Mouse (Mus musculus) testis, adult 2 months (tissue): ENCODE results near the gene Olig1. TPM values are rescaled to one million over a fixed set of nuclear protein-coding genes. Genes with fewer than 3 reads are reported as not detected.
"Not testable (repeated sequence)": the region's sequence is repeated elsewhere in the genome, so short reads cannot be mapped to it uniquely, and the experiment has no call there.

ENCODE experiments used
- H3K27ac ChIP-seq: fragments of 200-500 bp; 2 replicates; pipeline ENCODE4 v1.5.1; 2012; ENCODE audit warnings: low read depth, low read length; ENCODE audit not compliant: control insufficient read depth, insufficient read depth
- H3K27me3 ChIP-seq: fragments of 200-500 bp; 2 replicates; pipeline ENCODE4 v1.6.1; 2012; ENCODE audit warnings: mild to moderate bottlenecking, low read length, moderate library complexity; ENCODE audit not compliant: control insufficient read depth, insufficient read depth
- H3K36me3 ChIP-seq: fragments of 200-500 bp; 2 replicates; pipeline ENCODE4 v1.6.1; 2012; ENCODE audit warnings: mild to moderate bottlenecking, low read length; ENCODE audit not compliant: control insufficient read depth, insufficient read depth
- H3K4me1 ChIP-seq: fragments of 200-500 bp; 2 replicates; pipeline ENCODE4 v1.6.1; 2012; ENCODE audit warnings: low read length; ENCODE audit not compliant: control insufficient read depth, insufficient read depth
- H3K4me3 ChIP-seq: fragments of 200-500 bp; 2 replicates; pipeline ENCODE4 v1.5.1; 2012; ENCODE audit warnings: low read depth, mild to moderate bottlenecking, low read length, moderate library complexity, mixed read lengths; ENCODE audit not compliant: control insufficient read depth
- CTCF ChIP-seq: fragments of 200-500 bp; IDR thresholded peaks from 2 replicates; pipeline ENCODE4 v1.5.1; 2012; ENCODE audit warnings: low read depth, mild to moderate bottlenecking, inconsistent platforms, low read length, moderate library complexity; ENCODE audit not compliant: control insufficient read depth, insufficient read depth, insufficient replicate concordance
- POLR2A ChIP-seq: fragments of 200-500 bp; IDR thresholded peaks from 2 replicates; pipeline ENCODE4 v1.6.1; 2012; ENCODE audit warnings: low read depth, mild to moderate bottlenecking, inconsistent platforms, low read length, moderate library complexity; ENCODE audit not compliant: control insufficient read depth
- polyA plus RNA-seq: library from polyadenylated mRNA; depleted of rRNA; stranded (reverse); fragments of >200 nt; gene quantifications from 2 replicates; pipeline ENCODE4 v1.2.3, GENCODE M21; 2012

Gene Olig1
- polyA plus RNA-seq, 1 experiment, result 3.2 TPM

- Histone ChIP-seq H3K36me3 (no peaks in the 10 kb centered on the region), H3K27ac (no peak overlapping the region), H3K4me3 (no peak overlapping the region), H3K27me3 (no peaks in the 10 kb centered on the region; the same call in none of the 2 replicates), H3K4me1 (peaks cover 8% of the 10 kb centered on the region)
- TF ChIP-seq CTCF (no peak), POLR2A (no peak)
Measured at GRCm38 (mm10) chr16:91229643-91230042, 39.9 kb upstream of the Olig1 start.

- H3K27me3 ChIP-seq, result no peaks in the 10 kb centered on the region; the same call in 1 of the 2 replicates
- H3K4me1 ChIP-seq, result peaks cover 5% of the 10 kb centered on the region
- no peak overlapping the region for H3K4me3 ChIP-seq
- no peaks in the 10 kb centered on the region for H3K36me3 ChIP-seq
- H3K27ac ChIP-seq, result no peak overlapping the region
- TF ChIP-seq CTCF (no peak), POLR2A (no peak)
Measured at GRCm38 (mm10) chr16:91231781-91232469, 37.6 kb upstream of the Olig1 start.

GRCm38 (mm10) chr16:91232470-91233240 lies 36.9 kb upstream of the Olig1 start:
- Histone ChIP-seq H3K36me3 (no peaks in the 10 kb centered on the region), H3K27ac (no peak overlapping the region), H3K27me3 (no peaks in the 10 kb centered on the region; the same call in 1 of the 2 replicates), H3K4me3 (no peak overlapping the region), H3K4me1 (0 out of 2 replicates have a peak, but pooled peaks cover under 1% of the 10 kb centered on the region)
- no peak for TF ChIP-seq POLR2A
- TF ChIP-seq CTCF, result no peak

GRCm38 (mm10) chr16:91233241-91233944 lies 36.2 kb upstream of the Olig1 start:
- no peak overlapping the region for H3K4me3 ChIP-seq
- no peak for TF ChIP-seq CTCF
- no peak for TF ChIP-seq POLR2A
- no peaks in the 10 kb centered on the region for H3K36me3 ChIP-seq
- H3K27me3 ChIP-seq, result no peaks in the 10 kb centered on the region; the same call in 1 of the 2 replicates
- no peaks in the 10 kb centered on the region for H3K4me1 ChIP-seq
- H3K27ac ChIP-seq, result no peak overlapping the region

- no peak for TF ChIP-seq POLR2A
- H3K27me3 ChIP-seq, result no peaks in the 10 kb centered on the region
- H3K27ac ChIP-seq, result no peak overlapping the region
- no peaks in the 10 kb centered on the region for H3K4me1 ChIP-seq
- no peak overlapping the region for H3K4me3 ChIP-seq
- no peaks in the 10 kb centered on the region for H3K36me3 ChIP-seq
Measured at GRCm38 (mm10) chr16:91239024-91239423, 30.5 kb upstream of the Olig1 start.

- no peaks in the 10 kb centered on the region for H3K27me3 ChIP-seq
- H3K4me1 ChIP-seq, result no peaks in the 10 kb centered on the region
- H3K4me3 ChIP-seq, result no peak overlapping the region
- TF ChIP-seq CTCF, result no peak
- no peak for TF ChIP-seq POLR2A
- H3K36me3 ChIP-seq, result no peaks in the 10 kb centered on the region
- H3K27ac ChIP-seq, result no peak overlapping the region
Measured at GRCm38 (mm10) chr16:91246292-91246691, 23.3 kb upstream of the Olig1 start.

GRCm38 (mm10) chr16:91255419-91256164 lies 14.0 kb upstream of the Olig1 start:
- not testable (repeated sequence) for H3K4me3 ChIP-seq, H3K27me3 ChIP-seq, H3K36me3 ChIP-seq, H3K27ac ChIP-seq, H3K4me1 ChIP-seq
